Mouse (Mus musculus) cerebellum, adult 2 months (tissue): ENCODE measurements around the gene Rhod. TPM values are rescaled to one million over a fixed set of nuclear protein-coding genes. Genes with fewer than 3 reads are reported as not detected.
"Not testable (repeated sequence)": the region's sequence is repeated elsewhere in the genome, so short reads cannot be mapped to it uniquely, and the experiment has no call there.

Source experiments
- DNase-seq, 2 experiments: peaks; one replicate each; pipeline ENCODE4 v3.0.0; 2021
- H3K27ac ChIP-seq: fragments of 200-500 bp; 2 replicates; pipeline ENCODE4 v1.5.1; 2012; ENCODE audit warnings: low read length, control low read depth, inconsistent platforms; ENCODE audit not compliant: insufficient read depth
- H3K27me3 ChIP-seq: fragments of 200-500 bp; 2 replicates; pipeline ENCODE4 v1.6.1; 2012; ENCODE audit warnings: inconsistent platforms, mild to moderate bottlenecking, low read length, moderate library complexity; ENCODE audit not compliant: control insufficient read depth, insufficient read depth
- H3K4me1 ChIP-seq: fragments of 200-500 bp; 2 replicates; pipeline ENCODE4 v1.6.1; 2011; ENCODE audit warnings: low read length; ENCODE audit not compliant: control insufficient read depth, insufficient read depth
- H3K4me3 ChIP-seq: fragments of 200-500 bp; replicated peaks from 2 replicates; pipeline ENCODE3; 2011; ENCODE audit warnings: mild to moderate bottlenecking, low read depth, low read length, control low read depth; ENCODE audit not compliant: insufficient read depth
- CTCF ChIP-seq: fragments of 200-500 bp; IDR thresholded peaks from 2 replicates; pipeline ENCODE4 v1.5.1; 2011; ENCODE audit warnings: low read depth, mild to moderate bottlenecking, control low read depth, low read length, moderate library complexity, borderline replicate concordance; ENCODE audit not compliant: insufficient read depth
- POLR2A ChIP-seq: fragments of 200-500 bp; IDR thresholded peaks from 2 replicates; pipeline ENCODE4 v1.6.1; 2011; ENCODE audit warnings: low read length, control low read depth, borderline replicate concordance; ENCODE audit not compliant: insufficient read depth
- WGBS: fragments of 180-500 bp; shearing (Covaris S2); methylation state at CpG from one replicate; pipeline ENCODE4 v1.1.7; 2018; 5-methylcytosine and 5-hydroxymethylcytosine counted together
- polyA plus RNA-seq: library from polyadenylated mRNA; depleted of rRNA; stranded (reverse); fragments of >200 nt; gene quantifications from 2 replicates; pipeline ENCODE4 v1.2.3, GENCODE M21; 2012; rRNA removed

Gene Rhod
- polyA plus RNA-seq, 1 experiment: 9.9 TPM

GRCm38 (mm10) chr19:4383306-4383705 lies 55.9 kb downstream of the Rhod start:
- Histone ChIP-seq H3K4me1 (no peaks in the 10 kb centered on the region; the same call in 1 of the 2 replicates), H3K4me3 (no peak overlapping the region), H3K27me3 (no peaks in the 10 kb centered on the region), H3K27ac (no peak overlapping the region)
- DNase-seq: no peak
- TF ChIP-seq CTCF: no peak
- no peak for TF ChIP-seq POLR2A

GRCm38 (mm10) chr19:4382303-4382702 lies 56.9 kb downstream of the Rhod start:
- not testable (repeated sequence) for H3K4me1 ChIP-seq, H3K27ac ChIP-seq, DNase-seq, H3K4me3 ChIP-seq, H3K27me3 ChIP-seq
- WGBS: 81% methylated on average over 1 of the region's 1 CpGs

Other genes with a start within 250 kb of the Rhod start
- 1.1 and 1.4 TPM in 2 replicates for gene Tbc1d10c, start 248.1 kb downstream of the Rhod start, polyA plus RNA-seq
- 316 and 348 TPM in 2 replicates for gene Ppp1ca, start 247.4 kb downstream of the Rhod start, polyA plus RNA-seq
- gene Rad9a, start 237.8 kb downstream of the Rhod start, polyA plus RNA-seq: 31.9 and 37.6 TPM in 2 replicates
- gene Clcf1, start 225.2 kb downstream of the Rhod start, polyA plus RNA-seq: 4.3 and 5.0 TPM in 2 replicates
- gene AC109138.7, start 225.1 kb downstream of the Rhod start, polyA plus RNA-seq: 0.77 TPM in 1 of 2 replicates, not detected in the other
- 39.3 and 40.1 TPM in 2 replicates for gene Pold4, start 207.5 kb downstream of the Rhod start, polyA plus RNA-seq
- gene Ssh3, start 170.3 kb downstream of the Rhod start, polyA plus RNA-seq: 139 and 151 TPM in 2 replicates
- gene Ankrd13d, start 156.3 kb downstream of the Rhod start, polyA plus RNA-seq: 74.3 and 76.1 TPM in 2 replicates
- 226 and 239 TPM in 2 replicates for gene Grk2, start 133.2 kb downstream of the Rhod start, polyA plus RNA-seq
- gene Kdm2a, start 41.1 kb downstream of the Rhod start, polyA plus RNA-seq: 87.1 and 90.4 TPM in 2 replicates
- 82.4 and 104 TPM in 2 replicates for gene Syt12, start 38.0 kb upstream of the Rhod start, polyA plus RNA-seq
- gene 2010003K11Rik, start 59.2 kb upstream of the Rhod start, polyA plus RNA-seq: not detected in 2 replicates
- gene Pcx, start 71.0 kb upstream of the Rhod start, polyA plus RNA-seq: 59.7 and 61.4 TPM in 2 replicates
- 25.7 and 29.5 TPM in 2 replicates for gene Lrfn4, start 176.2 kb upstream of the Rhod start, polyA plus RNA-seq
- 58.7 and 60.9 TPM in 2 replicates for gene Rce1, start 186.2 kb upstream of the Rhod start, polyA plus RNA-seq